Mouse (Mus musculus) cerebellum, postnatal 36 days (tissue): ENCODE data around the gene Bhlhe23.

Source experiments
- DNase-seq, 2 experiments: peaks; one replicate each; pipeline ENCODE4 v3.0.0; 2021 to 2022; ENCODE audit warnings: mixed read lengths in 2 of 2

Gene Bhlhe23

DNA sequence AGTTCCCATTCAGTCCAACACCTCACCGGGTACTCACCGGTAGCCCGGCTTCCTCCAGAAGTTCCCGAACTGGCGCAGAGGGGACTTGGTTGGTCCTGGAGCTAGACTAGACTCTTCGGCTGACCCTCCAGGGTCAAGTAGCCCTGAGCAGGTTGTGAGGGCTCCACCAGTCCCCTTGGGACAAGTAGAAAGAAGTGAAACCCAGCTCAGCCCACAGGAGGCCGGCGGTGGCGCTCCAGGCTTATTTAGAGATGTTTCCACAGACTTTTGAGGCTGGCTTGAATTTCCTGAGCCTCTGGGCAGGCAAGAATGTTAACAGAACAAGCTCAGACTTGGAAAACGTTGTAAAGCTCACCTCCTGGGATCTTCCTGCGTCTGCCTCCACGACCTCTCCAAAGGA lies 1.5 kb downstream of the Bhlhe23 start:
- DNase-seq: no peak

DNA sequence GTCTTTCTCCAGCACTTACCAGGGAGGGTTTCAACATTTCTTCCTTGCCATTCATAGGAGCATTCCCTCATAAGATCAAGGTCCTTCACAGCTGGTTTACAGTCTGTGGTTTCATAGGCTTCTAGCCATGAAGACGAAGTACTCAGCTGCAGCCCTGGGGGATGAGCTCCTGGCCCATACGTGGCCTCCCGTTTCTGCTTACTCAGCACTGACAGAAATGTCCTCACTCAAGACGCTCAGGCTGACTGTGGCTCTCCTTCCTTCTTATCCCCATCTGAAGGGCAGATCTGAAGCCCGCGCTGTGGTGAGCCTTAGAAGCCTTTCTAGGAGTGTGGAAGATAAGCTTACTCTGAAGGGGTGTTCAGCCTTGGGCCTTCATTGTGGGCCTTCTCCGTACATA lies 11.0 kb downstream of the Bhlhe23 start:
- DNase-seq: no peak

DNA sequence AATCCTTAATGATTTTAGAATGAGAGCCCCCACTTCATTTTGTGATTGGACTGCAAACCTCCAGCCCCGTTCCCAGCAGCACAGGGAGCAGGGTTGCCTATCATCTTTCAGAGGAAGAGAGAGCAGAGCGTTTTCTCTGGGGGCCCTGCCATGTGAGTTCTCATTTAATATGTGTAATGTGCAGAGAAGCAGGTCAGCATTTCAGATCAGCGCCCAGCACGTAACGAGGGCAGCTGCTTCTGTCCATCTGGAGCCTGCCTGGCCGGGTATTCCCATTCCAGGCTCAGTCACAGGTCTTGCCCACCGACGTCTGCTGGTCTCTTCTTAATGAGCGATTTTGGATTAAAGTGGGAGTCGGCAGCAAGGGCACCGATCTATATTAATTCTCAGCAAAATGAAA lies 11.7 kb downstream of the Bhlhe23 start:
- DNase-seq: peak; percentile 30 to 32

DNA sequence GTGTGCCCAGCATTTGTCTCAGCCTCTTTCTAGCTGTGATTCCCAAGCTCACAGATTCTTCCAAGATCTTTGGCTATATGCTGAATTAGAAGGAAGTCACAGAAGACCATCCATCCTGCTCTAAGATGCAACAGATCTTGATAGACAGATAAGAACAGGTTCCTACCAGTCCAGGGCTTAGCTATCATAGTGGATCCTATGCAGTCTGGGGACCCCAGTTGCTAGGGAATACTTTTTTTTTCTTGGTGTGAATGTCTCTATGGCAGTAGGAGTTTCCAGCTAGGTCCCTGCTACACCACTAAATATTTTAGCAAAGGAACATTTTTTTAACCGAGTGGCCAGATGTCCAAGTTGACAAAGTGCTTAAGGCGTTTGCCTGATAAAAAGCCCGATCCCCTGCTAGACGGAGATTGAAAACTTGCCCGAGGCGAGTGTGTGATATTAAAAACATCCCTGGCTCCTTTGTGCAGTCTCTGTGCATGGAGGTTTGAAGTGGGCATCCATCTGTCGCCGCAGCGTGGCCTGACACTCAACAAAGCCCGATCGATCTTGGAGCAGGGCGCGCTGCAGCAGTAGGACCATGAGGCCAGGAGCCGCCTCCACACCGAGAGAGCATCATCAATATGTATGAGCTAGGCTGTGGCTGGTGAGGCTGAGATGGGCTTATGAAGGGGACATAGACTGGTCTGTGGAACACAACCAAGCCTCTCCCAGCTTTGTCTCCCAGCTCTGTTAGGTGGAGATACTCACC lies 18.0 kb downstream of the Bhlhe23 start:
- no peak for DNase-seq

DNA sequence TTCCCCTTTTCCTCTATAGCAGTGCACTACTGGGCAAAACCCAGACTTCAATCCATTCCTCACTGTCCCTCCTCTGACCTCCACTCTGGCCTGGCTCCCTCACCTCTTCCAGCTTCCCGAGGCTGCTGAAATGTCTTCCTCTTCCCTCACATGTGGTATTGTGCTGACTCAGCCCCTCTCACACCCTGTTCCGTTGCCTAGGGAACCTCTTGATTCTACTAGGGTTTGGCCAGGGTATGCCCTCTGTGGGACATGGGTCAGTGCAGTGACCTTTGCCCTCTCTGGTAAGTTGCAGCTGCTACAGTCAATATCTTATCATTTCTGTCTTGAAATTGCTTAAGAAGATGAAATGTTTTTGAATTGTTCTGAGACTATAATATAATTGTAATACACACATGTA lies 19.9 kb downstream of the Bhlhe23 start:
- DNase-seq: no peak

DNA sequence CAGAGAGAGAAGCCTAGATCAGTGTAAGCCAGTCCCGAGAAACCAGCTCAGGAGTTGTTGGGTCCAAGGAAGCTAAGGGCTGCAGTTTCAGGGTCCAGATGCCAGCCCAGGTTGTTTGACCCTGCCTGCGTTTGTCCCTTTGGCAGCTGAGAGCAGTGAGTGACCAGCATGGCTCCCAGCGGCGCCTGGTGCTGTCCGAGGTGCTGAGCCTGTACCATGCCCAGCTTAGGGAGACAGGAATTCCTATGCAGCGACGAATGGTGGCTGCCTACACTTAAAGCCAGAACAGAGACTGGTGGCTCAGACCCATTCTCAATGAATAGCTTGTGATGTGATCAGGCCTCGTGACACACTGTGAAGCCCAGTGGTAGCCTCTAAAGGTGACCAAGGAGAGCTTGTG lies 20.8 kb downstream of the Bhlhe23 start:
- DNase-seq: no peak

DNA sequence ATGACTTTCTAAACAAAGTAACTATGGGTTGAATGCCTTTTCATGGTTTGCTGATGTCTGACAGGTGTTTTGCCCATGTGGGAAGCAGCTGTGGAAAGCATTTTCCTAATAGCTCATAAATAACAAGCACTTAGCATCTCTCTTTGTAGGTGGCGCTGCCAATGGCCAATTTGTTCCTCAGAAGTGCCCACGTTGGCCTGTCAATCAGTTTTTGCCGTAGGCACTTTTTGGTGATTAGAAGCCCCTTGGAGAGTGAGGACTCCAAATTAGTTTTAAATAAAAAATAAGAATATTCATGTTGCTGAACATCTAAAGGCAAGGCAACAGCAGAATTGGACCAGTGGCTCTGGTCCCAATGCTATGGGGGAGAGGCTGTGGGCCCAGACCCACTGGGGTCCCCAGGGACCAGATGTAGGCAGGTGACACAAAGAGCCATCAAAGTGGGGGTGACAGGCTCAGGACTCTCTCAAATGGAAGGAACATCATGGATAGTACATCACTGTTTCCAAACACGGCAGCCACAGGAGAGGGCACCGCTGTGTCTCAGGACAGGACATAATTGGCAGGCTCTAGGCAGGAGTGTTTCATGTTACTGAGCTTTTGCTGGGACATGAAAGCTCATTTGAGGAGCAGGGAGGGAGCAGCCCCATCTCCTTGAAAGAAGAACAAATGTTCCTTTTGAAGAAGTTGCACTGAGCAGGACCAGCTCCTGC lies 21.6 kb downstream of the Bhlhe23 start:
- DNase-seq: no peak

DNA sequence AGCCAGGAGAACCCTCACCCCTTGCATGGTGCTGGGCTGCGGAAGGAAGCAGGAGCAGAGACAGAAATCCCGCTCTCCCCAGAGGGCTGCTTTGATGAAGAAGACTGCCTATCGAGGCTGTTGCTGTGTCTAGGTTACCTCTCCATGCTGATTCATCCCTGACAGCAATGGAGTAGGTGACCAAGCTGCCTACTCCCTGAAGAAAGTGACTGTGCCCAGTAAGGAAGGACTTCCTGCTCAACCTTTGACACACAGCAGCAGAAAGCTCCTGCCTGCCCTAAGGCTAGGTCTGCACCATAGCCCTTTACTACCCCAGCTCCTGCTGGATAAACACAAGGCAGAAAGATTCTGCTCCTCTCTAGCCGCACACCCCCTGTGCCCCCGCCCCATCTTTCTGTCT lies 27.8 kb downstream of the Bhlhe23 start:
- DNase-seq: no peak

DNA sequence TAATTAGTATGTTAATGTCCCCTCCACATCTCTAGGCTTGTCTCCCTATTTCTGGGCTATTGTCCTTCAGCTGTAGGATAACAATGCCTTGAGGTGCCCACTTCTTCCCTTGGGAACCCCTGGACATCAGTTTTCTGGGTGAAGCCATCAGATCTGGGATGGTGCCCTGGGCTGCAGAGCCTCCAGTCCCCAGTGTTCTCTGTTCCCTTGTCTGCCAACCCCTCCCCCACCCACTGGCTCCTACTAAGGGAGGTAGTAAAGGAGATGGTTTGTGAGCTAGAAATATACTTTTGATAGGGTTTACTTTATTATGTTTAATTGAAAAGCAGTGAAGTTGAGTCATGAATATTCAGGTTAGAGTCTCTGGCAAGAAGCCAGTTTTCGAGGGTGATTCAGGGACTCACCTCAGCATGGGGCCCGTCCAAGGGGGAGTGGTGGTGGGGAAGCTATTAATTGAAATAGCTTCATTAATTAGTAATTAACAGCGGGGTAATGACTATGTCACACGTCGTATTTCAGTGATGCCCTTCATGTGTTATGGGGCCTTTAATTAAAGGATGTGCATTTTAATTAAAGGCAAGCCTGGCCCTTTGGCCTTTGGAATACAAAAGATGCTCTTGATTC lies 30.0 kb downstream of the Bhlhe23 start:
- no peak for DNase-seq

DNA sequence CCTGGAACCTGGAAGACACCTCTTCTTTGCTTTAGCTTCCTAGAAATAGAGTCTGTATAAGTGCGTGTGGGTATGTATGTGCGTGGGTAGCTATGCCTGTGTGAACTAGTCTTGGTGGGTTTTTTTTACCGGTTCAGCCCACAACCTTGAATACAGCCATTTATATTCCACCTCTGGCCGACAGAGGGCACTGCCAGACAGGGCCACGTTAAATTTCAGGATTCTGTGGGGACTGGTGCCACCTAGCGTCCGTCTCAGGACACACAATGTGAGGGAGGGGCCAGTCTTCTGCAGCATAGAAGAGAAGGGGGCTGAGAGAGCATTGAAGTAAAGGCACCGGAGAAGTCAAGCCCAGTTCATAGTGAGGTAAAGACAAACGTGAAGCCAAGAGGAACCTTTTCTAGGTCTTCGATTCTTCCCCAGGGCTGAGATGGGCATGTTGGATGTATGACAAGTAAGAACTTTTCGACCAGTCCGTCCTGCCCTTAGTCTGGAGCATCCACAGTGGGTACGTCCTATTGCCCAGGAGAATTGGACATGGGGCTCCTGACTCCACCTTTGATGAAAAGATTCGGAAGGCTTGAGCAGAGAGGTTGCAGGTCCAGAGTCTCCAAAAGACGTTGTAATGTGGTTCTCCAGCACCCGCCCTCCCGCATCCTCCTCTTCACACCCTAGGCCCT lies 31.3 kb downstream of the Bhlhe23 start:
- DNase-seq: peak; percentile 86 to 88

DNA sequence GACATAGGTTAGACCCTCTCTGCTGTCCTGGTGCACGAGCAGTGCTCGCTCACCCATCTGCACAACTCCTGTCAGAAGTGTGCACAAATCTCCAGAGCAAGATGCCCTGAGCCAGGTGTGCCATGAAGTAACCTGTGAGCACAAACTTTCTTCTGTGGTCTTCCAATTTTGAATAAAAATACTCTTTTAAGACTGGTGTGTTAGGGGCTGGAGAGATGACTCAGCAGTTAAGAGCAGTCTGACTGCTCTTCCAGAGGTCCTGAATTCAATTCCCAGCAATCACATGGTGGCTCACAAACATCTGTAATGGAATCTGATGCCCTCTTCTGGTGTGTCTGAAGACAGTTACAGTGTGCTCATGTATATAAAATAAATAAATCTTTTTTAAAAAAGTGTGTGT lies 33.4 kb downstream of the Bhlhe23 start:
- no peak for DNase-seq

DNA sequence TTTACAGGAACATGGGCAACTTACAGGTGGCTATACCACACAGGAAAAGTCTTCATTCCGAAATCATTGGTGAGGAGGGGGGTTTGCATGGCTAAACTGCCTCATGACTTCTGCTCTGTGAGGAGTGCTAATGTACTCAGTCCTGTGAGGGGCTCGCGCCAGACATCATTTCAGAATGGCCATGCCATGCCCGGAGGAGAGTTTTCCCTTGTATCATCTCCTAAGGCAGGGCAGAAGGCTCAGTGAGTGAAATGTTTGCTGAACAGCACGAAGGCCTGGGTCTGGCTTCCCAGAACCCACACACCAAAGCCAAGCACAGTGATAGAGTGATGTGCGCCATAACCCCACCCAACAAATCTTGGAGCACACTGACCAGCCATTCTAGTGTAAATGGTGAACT lies 33.9 kb downstream of the Bhlhe23 start:
- DNase-seq: no peak

DNA sequence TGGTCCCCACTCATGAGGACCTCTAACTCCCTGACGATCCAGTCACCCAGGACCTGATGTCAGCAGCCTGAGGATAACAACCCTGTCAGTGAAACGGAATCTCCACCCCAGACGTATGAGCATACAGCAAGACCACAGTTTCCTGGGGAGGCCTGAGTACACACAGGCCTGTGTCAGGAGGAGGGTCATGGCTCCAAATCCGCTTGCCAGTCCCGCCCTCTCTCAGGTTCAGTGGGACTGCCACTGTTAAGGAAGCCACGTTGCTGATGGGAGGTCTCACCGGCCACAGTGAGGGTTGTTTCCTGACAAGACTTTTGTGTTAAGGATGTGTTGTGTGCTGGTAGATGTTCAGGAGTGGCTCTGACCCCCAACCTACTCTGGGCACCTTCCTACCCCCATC lies 35.3 kb downstream of the Bhlhe23 start:
- DNase-seq: no peak

DNA sequence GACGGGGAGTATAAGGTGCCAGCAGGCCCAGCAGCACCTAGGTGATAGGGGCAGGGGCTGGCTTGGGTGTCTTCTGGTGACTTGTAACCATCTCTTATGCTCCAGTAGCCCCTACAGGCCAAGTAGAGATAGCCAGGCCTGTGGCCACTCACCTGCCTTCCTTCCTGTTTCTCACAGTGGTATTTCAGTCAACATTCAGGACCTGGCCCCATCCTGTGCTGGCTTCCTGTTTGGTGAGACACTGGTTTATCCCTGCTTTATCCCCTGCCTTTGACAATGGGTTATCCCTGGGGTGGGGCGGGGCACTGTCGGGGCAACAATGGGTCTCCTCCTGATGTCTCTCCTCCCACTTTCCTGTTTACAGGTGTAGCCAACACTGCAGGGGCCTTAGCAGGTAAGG lies 36.4 kb downstream of the Bhlhe23 start:
- DNase-seq: no peak

DNA sequence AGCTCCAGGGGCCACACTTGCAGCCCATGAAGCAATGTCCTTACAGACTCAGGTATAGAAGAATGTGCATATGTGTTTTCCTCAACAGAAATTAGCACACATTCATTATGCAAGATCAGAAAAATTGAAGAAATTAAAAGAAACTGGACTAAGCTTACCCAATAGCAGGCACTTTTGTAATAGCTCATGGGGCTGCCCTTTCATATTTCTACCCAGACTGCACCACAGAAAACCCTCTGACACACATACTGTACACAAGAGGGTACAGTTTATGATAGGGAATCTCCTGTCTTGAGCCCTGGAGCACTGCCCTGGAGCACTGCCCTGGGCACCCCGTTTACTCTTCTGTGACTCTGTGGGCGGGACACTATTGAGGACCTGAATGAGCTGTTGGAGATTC lies 38.7 kb downstream of the Bhlhe23 start:
- no peak for DNase-seq

DNA sequence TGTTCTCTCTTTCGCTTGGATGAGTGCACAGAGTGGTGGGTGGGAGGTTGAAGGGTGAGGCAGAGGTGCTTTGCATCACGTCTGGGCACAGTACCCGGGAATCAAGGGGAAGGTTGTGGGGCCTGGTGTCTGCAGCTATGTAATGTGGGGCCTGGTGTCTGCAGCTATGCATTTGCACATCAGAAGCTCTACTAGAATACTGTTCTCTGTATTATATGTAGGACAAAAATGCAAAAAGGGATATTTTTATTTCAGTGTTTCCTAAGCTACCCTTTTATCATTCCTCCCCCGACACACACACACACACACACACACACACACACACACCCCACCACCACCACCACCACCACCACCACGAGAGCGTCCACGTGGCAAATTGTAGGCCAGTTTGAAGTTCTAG lies 41.5 kb downstream of the Bhlhe23 start:
- DNase-seq: no peak

DNA sequence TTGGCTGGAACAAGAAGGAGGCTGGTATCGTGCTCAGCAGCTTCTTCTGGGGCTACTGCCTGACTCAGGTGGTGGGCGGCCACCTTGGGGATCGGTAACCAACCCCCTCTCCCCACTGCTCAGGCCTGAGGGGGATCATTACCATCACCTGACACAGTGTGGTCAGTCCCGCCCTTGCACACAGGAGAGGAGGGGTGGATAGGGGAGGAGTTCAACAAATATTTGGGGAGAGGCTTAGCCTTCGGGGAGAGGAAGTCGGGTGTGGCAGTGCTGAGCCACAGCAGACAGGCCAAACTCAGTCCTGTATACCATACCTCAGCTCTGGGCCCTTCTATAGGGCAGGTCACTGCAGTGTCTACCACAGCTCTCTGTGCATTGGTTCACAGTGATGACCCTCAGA lies 44.7 kb downstream of the Bhlhe23 start:
- no peak for DNase-seq

DNA sequence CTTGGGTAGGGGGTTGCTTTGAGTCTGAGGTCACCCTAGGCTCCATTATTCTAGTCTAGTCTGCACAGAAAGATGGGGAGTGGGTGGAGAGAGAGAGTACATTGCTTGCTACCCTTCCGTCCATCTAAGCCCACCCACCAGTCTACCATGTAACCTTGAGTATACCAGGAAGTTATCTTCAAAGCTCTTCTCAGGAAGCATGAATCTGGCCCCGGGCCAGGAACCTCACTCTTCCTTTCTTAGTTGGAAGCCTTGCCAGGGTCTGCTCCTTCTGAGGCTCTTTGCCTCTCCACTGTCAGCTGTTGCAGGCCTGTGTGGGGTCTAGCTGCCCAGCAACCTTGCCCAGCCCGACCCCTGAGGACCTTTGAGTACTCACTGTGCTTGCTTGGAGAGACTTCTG lies 45.7 kb downstream of the Bhlhe23 start:
- no peak for DNase-seq

DNA sequence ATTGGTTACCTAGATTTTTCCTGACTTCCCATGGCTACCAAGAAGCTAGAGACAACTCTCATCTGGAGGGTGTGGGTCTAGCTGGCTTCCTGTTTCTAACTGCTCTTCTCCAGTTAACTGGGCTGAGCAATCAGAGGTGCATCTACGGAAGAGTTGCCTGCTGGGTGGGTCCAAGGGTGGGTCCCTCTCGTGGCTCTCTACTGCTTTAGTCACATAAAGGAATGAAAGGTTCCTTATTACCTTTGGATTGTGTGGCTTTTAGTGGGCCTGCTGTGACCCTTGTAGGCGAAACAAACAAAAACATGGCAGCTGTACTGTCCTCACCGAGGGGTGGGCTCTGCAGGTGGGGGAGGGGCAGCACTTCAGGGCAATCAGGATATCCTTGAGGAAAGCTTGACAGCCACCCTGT lies 49.1 kb downstream of the Bhlhe23 start:
- DNase-seq: no peak

DNA sequence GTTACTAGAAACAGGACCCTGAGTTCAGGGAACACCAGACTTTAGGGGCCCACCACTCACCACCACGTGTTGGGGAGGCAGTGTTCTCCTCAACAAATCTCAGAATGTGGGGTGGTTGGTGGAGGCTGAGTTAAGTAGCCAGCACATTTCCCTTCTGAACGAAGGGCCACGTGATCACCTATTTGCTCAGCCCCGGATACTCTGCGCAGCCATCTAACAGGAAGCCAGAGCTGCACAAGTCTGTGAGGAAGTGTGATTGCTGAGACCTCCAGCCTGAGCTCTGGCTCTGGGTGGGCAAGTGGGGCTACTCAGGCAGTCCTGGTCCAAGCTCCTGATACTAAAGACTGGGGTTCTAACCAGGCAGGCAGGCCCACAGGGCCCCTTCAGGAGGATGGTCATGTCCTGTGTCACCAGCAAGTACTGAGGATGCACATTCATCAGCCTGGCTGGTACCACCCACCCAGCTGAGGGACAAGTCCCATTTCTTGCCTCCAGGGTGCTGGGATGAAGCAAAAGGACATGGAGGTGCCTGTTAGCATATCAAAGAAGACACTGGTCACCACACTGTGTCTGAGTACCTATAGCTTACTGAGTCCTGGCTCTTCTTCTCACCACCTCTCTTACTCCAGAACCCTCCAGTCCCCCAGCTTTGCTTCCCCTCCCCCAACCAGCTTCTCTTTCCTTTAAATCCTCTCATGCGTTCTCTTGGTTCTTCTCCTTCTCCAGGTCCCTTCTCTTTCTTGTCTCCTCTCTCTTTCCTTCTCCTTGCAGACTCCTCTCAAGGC lies 49.9 kb downstream of the Bhlhe23 start:
- DNase-seq: no peak

DNA sequence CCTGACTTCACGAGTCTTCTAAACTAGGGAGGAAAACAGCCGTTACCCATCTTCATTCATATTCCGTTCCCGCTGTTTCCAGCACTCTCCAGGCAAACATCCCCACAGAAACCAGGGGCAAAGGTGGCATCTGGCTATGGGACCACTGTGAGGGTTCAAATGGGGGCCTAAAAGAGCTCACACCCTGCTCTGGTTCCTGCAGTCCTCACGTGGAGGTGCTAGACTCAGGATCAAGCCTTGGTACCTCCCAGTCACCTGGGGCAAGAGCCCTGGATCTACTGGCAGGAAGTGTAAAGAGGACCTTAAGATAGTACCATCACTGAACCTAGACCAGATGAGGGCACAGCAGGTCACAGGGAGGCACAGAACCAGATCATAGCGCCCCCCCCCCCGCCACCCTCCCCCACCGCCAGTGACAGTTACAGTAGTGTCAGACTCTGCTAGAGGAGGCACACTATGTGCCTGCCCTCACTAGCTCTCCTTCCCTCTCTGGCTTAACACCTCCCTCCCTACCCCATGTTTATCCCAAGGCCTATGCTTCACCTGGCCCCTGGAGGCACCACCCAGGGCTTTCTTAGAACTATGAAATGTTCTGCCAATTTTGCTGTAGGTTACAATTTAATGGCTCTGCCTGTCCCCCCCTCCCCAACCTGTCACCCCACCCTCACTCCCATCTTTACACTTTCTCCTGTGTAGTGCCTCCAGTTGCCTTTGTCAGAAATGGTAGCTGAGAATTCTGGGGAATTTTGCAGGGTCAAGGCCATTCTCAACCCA lies 50.7 kb downstream of the Bhlhe23 start:
- no peak for DNase-seq

DNA sequence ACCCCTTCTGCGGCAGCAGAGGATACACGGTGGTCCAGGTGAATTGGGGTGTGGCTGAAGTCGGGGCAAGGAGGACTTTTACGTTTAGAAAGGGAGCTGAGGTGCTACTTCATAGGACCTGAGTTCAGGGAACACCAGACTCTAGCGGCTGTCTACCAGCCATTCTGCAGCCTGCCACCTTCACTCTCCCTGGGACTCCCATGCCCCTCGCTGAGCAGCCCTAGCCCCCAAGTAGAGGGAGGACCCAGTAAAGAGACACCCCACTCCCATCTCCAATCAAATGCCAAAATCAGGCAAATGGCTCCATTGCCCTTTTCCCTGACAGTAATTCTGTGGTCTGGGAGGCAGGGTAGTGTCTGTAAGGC lies 51.3 kb downstream of the Bhlhe23 start:
- DNase-seq: no peak
